Mouse (Mus musculus): Measurements from ENCODE around the gene Gm765.

The Gm765 gene

DNA sequence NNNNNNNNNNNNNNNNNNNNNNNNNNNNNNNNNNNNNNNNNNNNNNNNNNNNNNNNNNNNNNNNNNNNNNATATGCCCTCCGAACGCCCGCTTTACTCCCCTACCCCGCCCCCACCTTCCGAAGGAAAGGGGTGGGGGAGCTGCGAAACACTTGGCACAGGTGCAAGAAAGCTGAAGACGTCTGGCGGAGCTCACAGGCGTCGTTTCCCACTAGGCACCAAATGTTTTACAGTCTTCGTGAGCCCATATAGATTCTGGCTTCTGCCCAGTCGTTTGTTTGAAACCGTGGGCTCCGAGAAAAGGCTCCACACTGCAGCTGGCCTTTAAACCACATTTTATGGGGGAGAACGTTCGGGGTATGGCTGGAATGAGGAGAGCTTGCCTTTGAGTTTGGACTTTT is 120.6 kb downstream of the Gm765 start:
- DNase-seq (ENCODE audit: low read depth, low spot score): no peak

DNA sequence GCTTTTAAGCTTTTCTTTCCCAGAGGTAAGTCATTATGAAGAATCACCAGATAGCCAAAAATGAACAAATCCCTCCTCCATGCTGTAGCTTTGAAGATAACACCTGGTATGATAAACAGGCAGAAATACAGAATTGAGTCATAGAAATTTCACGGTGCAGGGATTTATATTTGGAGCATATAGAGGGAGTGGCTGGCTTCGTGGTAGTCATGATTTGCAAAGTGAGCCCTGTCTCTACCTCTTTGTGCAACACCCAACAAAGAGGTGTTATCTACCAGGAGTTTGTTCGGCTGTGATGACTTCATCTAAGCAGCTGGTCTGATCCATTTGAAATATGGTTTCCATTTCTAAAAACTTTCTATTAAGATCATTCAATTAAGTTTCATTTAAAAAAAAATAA is 130.3 kb downstream of the Gm765 start:
- no peak for DNase-seq (ENCODE audit: low read depth, low spot score)

DNA sequence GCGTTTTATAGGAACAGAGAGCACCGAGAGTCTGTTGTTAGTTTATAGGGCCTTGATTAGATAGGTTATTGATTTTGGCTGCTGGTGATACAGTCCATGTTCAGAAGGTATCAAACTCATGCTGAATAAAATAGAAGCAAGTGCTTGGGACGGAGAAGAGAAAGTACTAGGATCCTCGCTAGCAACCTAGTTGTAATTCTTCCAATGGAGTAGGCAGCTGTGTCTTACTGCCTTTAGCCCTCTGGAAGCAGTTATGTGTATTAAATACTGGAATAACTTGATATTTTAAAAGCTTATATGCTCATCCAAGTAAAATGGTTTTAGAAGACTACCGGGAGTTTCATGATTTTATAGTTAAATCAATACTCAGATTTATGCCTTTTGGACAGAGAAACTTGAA is 132.3 kb downstream of the Gm765 start:
- DNase-seq (ENCODE audit: low read depth, low spot score): no peak

DNA sequence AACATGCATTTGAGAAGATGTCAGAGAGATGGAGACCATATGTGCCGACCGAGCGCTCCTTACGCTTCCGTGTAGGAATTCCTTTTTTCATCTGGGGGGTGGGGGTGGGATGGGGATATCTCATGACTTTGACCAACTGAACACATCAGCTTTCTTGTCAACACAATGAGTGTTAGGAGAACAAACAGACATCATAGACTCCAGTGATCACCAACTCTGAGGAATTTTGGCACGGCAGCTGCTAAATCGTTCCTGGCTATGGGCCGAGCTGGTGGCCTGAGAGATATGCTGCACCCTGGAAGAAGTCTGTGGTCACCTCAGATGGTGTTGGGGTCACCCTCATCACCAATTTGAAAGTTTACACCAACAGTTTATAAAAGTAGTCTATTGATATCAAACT is 134.5 kb downstream of the Gm765 start:
- no peak for DNase-seq (ENCODE audit: low read depth, low spot score)

DNA sequence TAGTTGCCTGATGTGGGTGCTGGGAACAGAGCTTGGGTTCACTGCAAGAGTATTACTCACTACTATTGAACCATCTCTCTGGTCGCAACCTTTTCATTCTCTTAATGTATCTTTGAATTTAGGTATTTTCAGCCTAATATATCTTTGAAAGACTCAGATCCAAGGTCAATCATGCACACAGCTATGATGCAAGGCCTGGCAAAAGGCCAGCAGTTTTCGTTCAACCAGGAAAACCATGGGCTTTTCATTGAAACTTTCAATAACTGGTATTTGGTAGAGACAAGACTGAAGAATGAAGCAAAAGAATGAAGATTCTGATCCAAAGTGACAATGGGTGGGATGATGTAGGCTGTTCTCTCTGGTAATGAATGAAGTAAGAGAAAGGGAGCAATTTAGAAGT is 143.8 kb downstream of the Gm765 start:
- DNase-seq (ENCODE audit: low read depth, low spot score): no peak

DNA sequence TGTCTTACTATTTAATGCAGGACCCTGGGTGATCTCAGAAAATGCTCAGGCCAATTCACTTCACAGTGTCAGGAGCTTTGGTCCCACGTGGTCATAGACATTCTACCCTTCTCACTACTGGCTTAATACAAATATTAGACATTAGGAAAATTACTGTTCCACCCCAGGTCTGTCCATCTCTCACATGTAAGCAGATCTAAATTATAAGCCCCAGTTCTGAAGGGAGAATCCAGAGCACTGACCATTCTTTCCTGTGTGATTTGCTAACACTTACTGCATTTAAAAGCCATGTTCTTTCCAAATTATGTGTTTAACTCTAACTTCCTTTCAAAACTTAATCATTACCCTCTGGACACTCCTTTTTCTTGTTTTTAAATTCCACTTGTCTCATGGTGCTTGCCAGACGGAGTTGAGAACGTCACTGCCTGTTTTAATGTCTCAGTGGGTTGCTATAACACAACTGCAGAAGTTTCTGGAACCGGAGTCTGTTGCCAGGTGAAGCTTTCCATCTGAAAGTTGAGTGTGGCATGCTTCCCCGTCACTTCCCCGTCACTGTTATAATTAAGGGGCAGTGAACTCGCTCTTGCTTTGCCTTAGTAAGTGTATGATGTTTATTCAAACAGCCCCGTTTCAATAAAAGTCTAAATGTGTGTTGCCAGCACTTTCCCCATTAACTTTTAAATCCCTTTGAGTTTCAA is 151.7 kb downstream of the Gm765 start:
- DNase-seq (ENCODE audit: low read depth, low spot score): no peak

Measured in A20 (cell line).